In genomic region chr7:138907043-138907442, GRCm38 (mm10) we compare ENCODE assay signal across 8 mouse cellular contexts. TPM values are rescaled to one million over a fixed set of nuclear protein-coding genes. Genes with fewer than 3 reads are reported as not detected.
A peak's percentile ranks its signal among the peaks of the same experiment; 100 is the strongest.
DNase-seq lines count a peak whose midpoint lies in the region; ATAC-seq and TF ChIP-seq lines count a peak whose summit lies in the region.

No protein-coding gene starts in this region.

- H3K4me1 ChIP-seq in E14TG2a.4 (replicated peaks; ENCODE audit: low read depth, low read length): peaks cover 83% of the 10 kb centered on the region
- no peaks in the 10 kb centered on the region; the same call in none of the 2 replicates for H3K4me1 ChIP-seq in embryonic facial prominence, embryonic 11.5 days (ENCODE audit: control insufficient read depth, insufficient read depth, low read length)
- peaks cover 52% of the 10 kb centered on the region for H3K4me1 ChIP-seq in heart, embryonic 12.5 days (replicated peaks)
- peaks cover 46% of the 10 kb centered on the region for H3K4me1 ChIP-seq in kidney, embryonic 16.5 days (ENCODE audit: insufficient read depth, low read length)
- H3K4me1 ChIP-seq in lung, postnatal 0 days (ENCODE audit: insufficient read depth, low read depth, low read length): peaks cover 26% of the 10 kb centered on the region
- peaks cover 16% of the 10 kb centered on the region; the same call in 1 of the 2 replicates for H3K4me1 ChIP-seq in stomach, embryonic 14.5 days (ENCODE audit: control insufficient read depth, insufficient read depth, low read length)

- H3K9ac ChIP-seq in embryonic facial prominence, embryonic 11.5 days (replicated peaks; ENCODE audit: low read length): no peak overlapping the region; the same call in 1 of the 2 replicates
- peak overlapping the region; percentile 65 for H3K9ac ChIP-seq in heart, embryonic 12.5 days
- H3K9ac ChIP-seq in kidney, embryonic 16.5 days (replicated peaks; ENCODE audit: low read length): peak overlapping the region; percentile 36
- peak overlapping the region; percentile 4; the same call in 1 of the 2 replicates for H3K9ac ChIP-seq in lung, postnatal 0 days (replicated peaks; ENCODE audit: low read depth)
- no peak overlapping the region for H3K9ac ChIP-seq in stomach, embryonic 14.5 days (replicated peaks; ENCODE audit: low read depth, low read length)

- no peak for TF ChIP-seq CTCF in E14TG2a.4 (conservative IDR thresholded peaks at IDR 0.05; ENCODE audit: low read length)
- TF ChIP-seq CTCF in lung, postnatal 0 days (IDR thresholded peaks at IDR 0.05): no peak

- WGBS in embryonic facial prominence, embryonic 11.5 days: 7% methylated on average over 7 of the region's 7 CpGs
- WGBS in heart, embryonic 12.5 days: 4% methylated on average over 7 of the region's 7 CpGs
- 8% methylated on average over 7 of the region's 7 CpGs for WGBS in kidney, embryonic 16.5 days
- WGBS in lung, postnatal 0 days: 6% methylated on average over 7 of the region's 7 CpGs
- WGBS in stomach, embryonic 14.5 days: 7% methylated on average over 7 of the region's 7 CpGs

- no peak; the same call in 1 of the 2 replicates for TF ChIP-seq EP300 in lung, postnatal 0 days (IDR thresholded peaks at IDR 0.05)

- peak; percentile 60; the same call in 1 of the 2 replicates for ATAC-seq in embryonic facial prominence, embryonic 11.5 days (replicated peaks; ENCODE audit: insufficient number of reproducible peaks, low FRiP score, low TSS enrichment, low read depth)
- peak; percentile 75 for ATAC-seq in heart, embryonic 12.5 days (ENCODE audit: insufficient number of reproducible peaks, low FRiP score)
- ATAC-seq in kidney, embryonic 16.5 days (ENCODE audit: low FRiP score, low TSS enrichment): no peak
- ATAC-seq in lung, postnatal 0 days: peak; percentile 47
- ATAC-seq in stomach, embryonic 14.5 days (ENCODE audit: insufficient number of reproducible peaks, insufficient read depth, low FRiP score, low read depth): no peak

- no peak overlapping the region for H3K27ac ChIP-seq in embryonic facial prominence, embryonic 11.5 days (replicated peaks; ENCODE audit: low read depth, low read length)
- peak overlapping the region; percentile 84 for H3K27ac ChIP-seq in heart, embryonic 12.5 days (ENCODE audit: poor library complexity, severe bottlenecking)
- 0 out of 2 replicates have a peak overlapping the region, but pooled peaks have one; percentile 12 for H3K27ac ChIP-seq in kidney, embryonic 16.5 days (ENCODE audit: low read length)
- H3K27ac ChIP-seq in lung, postnatal 0 days (ENCODE audit: low read length): peak overlapping the region; percentile 92
- no peak overlapping the region for H3K27ac ChIP-seq in stomach, embryonic 14.5 days (ENCODE audit: low read length)

- H3K36me3 ChIP-seq in E14TG2a.4 (ENCODE audit: insufficient read depth, low read length): peaks cover 49% of the 10 kb centered on the region
- no peaks in the 10 kb centered on the region for H3K36me3 ChIP-seq in embryonic facial prominence, embryonic 11.5 days (replicated peaks; ENCODE audit: control insufficient read depth, insufficient read depth, low read depth, low read length)
- H3K36me3 ChIP-seq in heart, embryonic 12.5 days: no peaks in the 10 kb centered on the region
- no peaks in the 10 kb centered on the region for H3K36me3 ChIP-seq in kidney, embryonic 16.5 days (ENCODE audit: insufficient read depth, low read length)
- H3K36me3 ChIP-seq in lung, postnatal 0 days (ENCODE audit: insufficient read depth, low read length): no peaks in the 10 kb centered on the region
- no peaks in the 10 kb centered on the region for H3K36me3 ChIP-seq in stomach, embryonic 14.5 days (ENCODE audit: control insufficient read depth, insufficient read depth, low read length)

- peak overlapping the region; percentile 95 for H3K4me3 ChIP-seq in E14TG2a.4 (replicated peaks; ENCODE audit: low read length)
- peak overlapping the region; percentile 17; the same call in 1 of the 2 replicates for H3K4me3 ChIP-seq in embryonic facial prominence, embryonic 11.5 days (ENCODE audit: low read depth, low read length)
- H3K4me3 ChIP-seq in heart, embryonic 12.5 days: peak overlapping the region; percentile 45
- peak overlapping the region; percentile 25 for H3K4me3 ChIP-seq in kidney, embryonic 16.5 days (ENCODE audit: low read length)
- H3K4me3 ChIP-seq in lung, postnatal 0 days (ENCODE audit: low read depth, low read length): peak overlapping the region; percentile 86
- peak overlapping the region; percentile 52 for H3K4me3 ChIP-seq in stomach, embryonic 14.5 days (ENCODE audit: low read depth, low read length)

- no peaks in the 10 kb centered on the region for H3K9me3 ChIP-seq in E14TG2a.4 (ENCODE audit: low read length)
- H3K9me3 ChIP-seq in embryonic facial prominence, embryonic 11.5 days (replicated peaks; ENCODE audit: control insufficient read depth, low read length): no peaks in the 10 kb centered on the region
- H3K9me3 ChIP-seq in heart, embryonic 12.5 days (replicated peaks): no peaks in the 10 kb centered on the region
- no peaks in the 10 kb centered on the region for H3K9me3 ChIP-seq in kidney, embryonic 16.5 days (ENCODE audit: low read length)
- H3K9me3 ChIP-seq in lung, postnatal 0 days (ENCODE audit: low read length): no peaks in the 10 kb centered on the region
- no peaks in the 10 kb centered on the region for H3K9me3 ChIP-seq in stomach, embryonic 14.5 days (ENCODE audit: control insufficient read depth, low read depth, low read length)

- peak overlapping the region; percentile 29 for H3K4me2 ChIP-seq in embryonic facial prominence, embryonic 11.5 days (ENCODE audit: low read depth, low read length)
- H3K4me2 ChIP-seq in heart, embryonic 12.5 days: peak overlapping the region; percentile 69
- peak overlapping the region; percentile 48 for H3K4me2 ChIP-seq in kidney, embryonic 16.5 days (replicated peaks; ENCODE audit: low read depth, low read length)
- peak overlapping the region; percentile 91 for H3K4me2 ChIP-seq in lung, postnatal 0 days (replicated peaks; ENCODE audit: low read depth, low read length)
- H3K4me2 ChIP-seq in stomach, embryonic 14.5 days (replicated peaks; ENCODE audit: low read depth, low read length): peak overlapping the region; percentile 70

- H3K27me3 ChIP-seq in E14TG2a.4 (ENCODE audit: insufficient read depth, low read length): no peaks in the 10 kb centered on the region
- H3K27me3 ChIP-seq in embryonic facial prominence, embryonic 11.5 days (ENCODE audit: control insufficient read depth, insufficient read depth, low read length): no peaks in the 10 kb centered on the region
- H3K27me3 ChIP-seq in heart, embryonic 12.5 days (replicated peaks): no peaks in the 10 kb centered on the region
- no peaks in the 10 kb centered on the region for H3K27me3 ChIP-seq in kidney, embryonic 16.5 days (ENCODE audit: insufficient read depth, low read length)
- no peaks in the 10 kb centered on the region for H3K27me3 ChIP-seq in lung, postnatal 0 days (replicated peaks; ENCODE audit: insufficient read depth, low read length)
- H3K27me3 ChIP-seq in stomach, embryonic 14.5 days (ENCODE audit: control insufficient read depth, insufficient read depth, low read length): no peaks in the 10 kb centered on the region

- DNase-seq in ZHBTc4 (ENCODE audit: low read depth, low spot score): peak; percentile 50
- peak; percentile 63 for DNase-seq in embryonic facial prominence, embryonic 11.5 days (ENCODE audit: low spot score)
- DNase-seq in lung, postnatal 0 days (ENCODE audit: low spot score): peak; percentile 86
- no peak for DNase-seq in thymus, postnatal 10 days (ENCODE audit: low spot score in 2 of 2)

RNA-seq across cellular contexts. Expression of gene Bnip3, which starts 2.3 kb away (rescaled TPM):
- polyA plus RNA-seq in embryonic facial prominence, embryonic 11.5 days (2014; fragmentation: Nextera tagmentation; extraction: Ambion mirVana): 110 and 111 TPM in 2 replicates
- polyA plus RNA-seq in heart, embryonic 12.5 days (2016; fragmentation: Nextera tagmentation; extraction: Ambion mirVana): 310 and 311 TPM in 2 replicates
- 115 and 117 TPM in 2 replicates for polyA plus RNA-seq in kidney, embryonic 16.5 days (2015; fragmentation: Nextera tagmentation; extraction: Ambion mirVana)
- polyA plus RNA-seq in lung, postnatal 0 days (2015; fragmentation: Nextera tagmentation; extraction: Ambion mirVana): 117 and 141 TPM in 2 replicates
- polyA plus RNA-seq in stomach, embryonic 14.5 days (2014; fragmentation: Nextera tagmentation; extraction: Ambion mirVana): 118 and 147 TPM in 2 replicates

RNA-seq across cellular contexts. Expression of gene Jakmip3, which starts 33.5 kb away (rescaled TPM):
- 0.80 and 1.1 TPM in 2 replicates for polyA plus RNA-seq in embryonic facial prominence, embryonic 11.5 days (2014; fragmentation: Nextera tagmentation; extraction: Ambion mirVana)
- polyA plus RNA-seq in heart, embryonic 12.5 days (2016; fragmentation: Nextera tagmentation; extraction: Ambion mirVana): 0.05 and 0.09 TPM in 2 replicates
- 0.22 TPM in 2 replicates for polyA plus RNA-seq in kidney, embryonic 16.5 days (2015; fragmentation: Nextera tagmentation; extraction: Ambion mirVana)
- not detected in 2 replicates for polyA plus RNA-seq in lung, postnatal 0 days (2015; fragmentation: Nextera tagmentation; extraction: Ambion mirVana)
- 0.12 and 0.21 TPM in 2 replicates for polyA plus RNA-seq in stomach, embryonic 14.5 days (2014; fragmentation: Nextera tagmentation; extraction: Ambion mirVana)

Comparison
In these comparisons a context has a peak if more than half of its experiments do, and no peak if none do; other contexts are left out.
1. H3K4me3 ChIP-seq: peak in every context shown above with its lines; median percentile 95 in E14TG2a.4; 86 in lung, postnatal 0 days; 52 in stomach, embryonic 14.5 days; 45 in heart, embryonic 12.5 days; 25 in kidney, embryonic 16.5 days; 17 in embryonic facial prominence, embryonic 11.5 days.
2. DNase-seq: peak in ZHBTc4 (single experiment), embryonic facial prominence, embryonic 11.5 days (single experiment) and lung, postnatal 0 days (single experiment); none in thymus, postnatal 10 days (0 of 2).
3. ATAC-seq: peak in embryonic facial prominence, embryonic 11.5 days (single experiment), heart, embryonic 12.5 days (single experiment) and lung, postnatal 0 days (single experiment); none in kidney, embryonic 16.5 days (single experiment) and stomach, embryonic 14.5 days (single experiment).
4. H3K27ac ChIP-seq: peak in heart, embryonic 12.5 days (single experiment), kidney, embryonic 16.5 days (single experiment) and lung, postnatal 0 days (single experiment); none in embryonic facial prominence, embryonic 11.5 days (single experiment) and stomach, embryonic 14.5 days (single experiment).
5. H3K4me2 ChIP-seq: peak in every context shown above with its lines; median percentile 91 in lung, postnatal 0 days; 70 in stomach, embryonic 14.5 days; 69 in heart, embryonic 12.5 days; 48 in kidney, embryonic 16.5 days; 29 in embryonic facial prominence, embryonic 11.5 days.
6. H3K9ac ChIP-seq: peak in heart, embryonic 12.5 days (single experiment), kidney, embryonic 16.5 days (single experiment) and lung, postnatal 0 days (single experiment); none in embryonic facial prominence, embryonic 11.5 days (single experiment) and stomach, embryonic 14.5 days (single experiment).